Mouse (Mus musculus) midbrain, postnatal 0 days (tissue): ENCODE data around the gene B9d2. TPM values are rescaled to one million over a fixed set of nuclear protein-coding genes. Genes with fewer than 3 reads are reported as not detected.

Source experiments
- ATAC-seq: fragments of 200-750 bp; cut with Nextera tagmentation; 2 replicates; pipeline ENCODE4 v1.8.0; 2017; ENCODE audit warnings: moderate number of reproducible peaks, mild to moderate bottlenecking, moderate TSS enrichment, moderate library complexity; ENCODE audit not compliant: low FRiP score
- DNase-seq: peaks from one replicate; pipeline ENCODE4 v3.0.0-alpha.2; 2015; ENCODE audit warnings: low spot score
- H3K27ac ChIP-seq: fragments of 300-500 bp; sonication (generic); 2 replicates; pipeline ENCODE4 v1.5.1; 2014; ENCODE audit warnings: low read depth, mild to moderate bottlenecking, low read length, mixed read lengths
- H3K27me3 ChIP-seq: fragments of 300-500 bp; sonication (generic); 2 replicates; pipeline ENCODE4 v1.6.1; 2014; ENCODE audit warnings: low read length, control low read depth, mixed read lengths; ENCODE audit not compliant: insufficient read depth
- H3K36me3 ChIP-seq: fragments of 300-500 bp; sonication (generic); 2 replicates; pipeline ENCODE4 v1.6.1; 2014; ENCODE audit warnings: low read length, control low read depth, mixed read lengths; ENCODE audit not compliant: insufficient read depth
- H3K4me1 ChIP-seq: fragments of 300-500 bp; sonication (generic); 2 replicates; pipeline ENCODE4 v1.6.1; 2014; ENCODE audit warnings: mild to moderate bottlenecking, control low read depth, antibody characterized with exemption, low read length, mixed read lengths; ENCODE audit not compliant: insufficient read depth
- H3K4me2 ChIP-seq: fragments of 300-500 bp; sonication (generic); 2 replicates; pipeline ENCODE4 v1.6.1; 2014; ENCODE audit warnings: low read depth, mild to moderate bottlenecking, low read length, mixed read lengths; ENCODE audit not compliant: poor library complexity, severe bottlenecking
- H3K4me3 ChIP-seq: fragments of 300-500 bp; sonication (generic); 2 replicates; pipeline ENCODE4 v1.5.1; 2014; ENCODE audit warnings: low read depth, mild to moderate bottlenecking, low read length, moderate library complexity
- H3K9ac ChIP-seq: fragments of 300-500 bp; sonication (generic); replicated peaks from 2 replicates; pipeline ENCODE4 v1.6.1; 2014; ENCODE audit warnings: mild to moderate bottlenecking, low read length, moderate library complexity, mixed read lengths; ENCODE audit not compliant: poor library complexity, severe bottlenecking
- H3K9me3 ChIP-seq: fragments of 300-500 bp; sonication (generic); 2 replicates; pipeline ENCODE4 v1.6.1; 2016; ENCODE audit warnings: low read length, control low read depth
- CTCF ChIP-seq: IDR thresholded peaks from 2 replicates; pipeline ENCODE4 v1.5.1; 2016; ENCODE audit warnings: antibody characterized with exemption, mild to moderate bottlenecking
- WGBS: fragments of 180-500 bp; shearing (Covaris S2); extraction: QIAGEN DNeasy Blood & Tissue Kit; methylation state at CpG from one replicate; pipeline ENCODE4 v1.1.7; 2014; 5-methylcytosine and 5-hydroxymethylcytosine counted together
- polyA plus RNA-seq: library from polyadenylated mRNA; unstranded; fragments of >200 nt; fragmentation: Nextera tagmentation; extraction: Ambion mirVana; gene quantifications from 2 replicates; pipeline ENCODE4 v1.2.1, GENCODE M21; 2015
- total RNA-seq: library from RNA; depleted of rRNA; stranded (reverse); fragments of >200 nt; gene quantifications from 2 replicates; pipeline ENCODE4 v1.2.3, GENCODE M21; 2014

B9d2 gene
- total and polyA plus RNA-seq, 2 experiments from 2014 or later: 32.1 to 58.2 TPM

- no peak overlapping the region for H3K27ac ChIP-seq
Observed at GRCm38 (mm10) chr7:25688810-25689586, 8.4 kb downstream of the B9d2 start.

GRCm38 (mm10) chr7:25689603-25690021, 9.0 kb downstream of the B9d2 start:
- Histone ChIP-seq H3K27me3 (peaks cover 42% of the 10 kb centered on the region), H3K9ac (peak overlapping the region; percentile 48; the same call in 1 of the 2 replicates), H3K27ac (no peak overlapping the region), H3K36me3 (no peaks in the 10 kb centered on the region), H3K4me2 (peak overlapping the region; percentile 73), H3K9me3 (no peaks in the 10 kb centered on the region), H3K4me3 (peak overlapping the region; percentile 38), H3K4me1 (peaks cover 6% of the 10 kb centered on the region)
- 14% methylated on average over 12 of the region's 12 CpGs for WGBS
- DNase-seq (no peak), ATAC-seq (no peak)
- TF ChIP-seq CTCF: no peak

More at GRCm38 (mm10) chr7:25688810-25689586, 8.4 kb downstream of the B9d2 start:
- WGBS: 2% methylated on average over 48 of the region's 52 CpGs
- Histone ChIP-seq H3K36me3 (no peaks in the 10 kb centered on the region), H3K9me3 (no peaks in the 10 kb centered on the region), H3K4me1 (peaks cover 6% of the 10 kb centered on the region), H3K4me3 (peak overlapping the region; percentile 38), H3K27me3 (peaks cover 42% of the 10 kb centered on the region), H3K4me2 (peak overlapping the region; percentile 73), H3K9ac (peak overlapping the region; percentile 48; the same call in 1 of the 2 replicates)
- no peak for DNase-seq
- peak; percentile 29; the same call in 1 of the 2 replicates for ATAC-seq
- TF ChIP-seq CTCF: no peak

GRCm38 (mm10) chr7:25690051-25690450, 9.5 kb downstream of the B9d2 start:
- Histone ChIP-seq H3K9me3 (no peaks in the 10 kb centered on the region), H3K27me3 (peaks cover 42% of the 10 kb centered on the region), H3K36me3 (no peaks in the 10 kb centered on the region), H3K4me1 (peaks cover 6% of the 10 kb centered on the region), H3K4me2 (no peak overlapping the region), H3K4me3 (no peak overlapping the region), H3K9ac (no peak overlapping the region), H3K27ac (no peak overlapping the region)
- ATAC-seq: no peak
- 39% methylated on average over 5 of the region's 5 CpGs for WGBS
- no peak for TF ChIP-seq CTCF
- DNase-seq: no peak

- DNase-seq: no peak
- Histone ChIP-seq H3K36me3 (no peaks in the 10 kb centered on the region), H3K4me2 (no peak overlapping the region), H3K4me3 (no peak overlapping the region), H3K27ac (peak overlapping the region; percentile 47; the same call in 1 of the 2 replicates), H3K9ac (no peak overlapping the region), H3K27me3 (peaks cover 17% of the 10 kb centered on the region; the same call in 1 of the 2 replicates), H3K4me1 (no peaks in the 10 kb centered on the region; the same call in 1 of the 2 replicates), H3K9me3 (no peaks in the 10 kb centered on the region)
- 35% methylated on average over 8 of the region's 8 CpGs for WGBS
- no peak for TF ChIP-seq CTCF
- peak; percentile 61 for ATAC-seq
Observed at GRCm38 (mm10) chr7:25694104-25694503, 13.5 kb downstream of the B9d2 start.

GRCm38 (mm10) chr7:25699851-25700250, 19.3 kb downstream of the B9d2 start:
- Histone ChIP-seq H3K4me1 (no peaks in the 10 kb centered on the region), H3K9ac (no peak overlapping the region), H3K4me2 (no peak overlapping the region), H3K4me3 (no peak overlapping the region), H3K36me3 (no peaks in the 10 kb centered on the region), H3K9me3 (no peaks in the 10 kb centered on the region), H3K27ac (no peak overlapping the region), H3K27me3 (no peaks in the 10 kb centered on the region)
- WGBS: 54% methylated on average over 13 of the region's 13 CpGs
- DNase-seq (no peak), ATAC-seq (no peak)
- no peak for TF ChIP-seq CTCF

GRCm38 (mm10) chr7:25700732-25701131, 20.2 kb downstream of the B9d2 start:
- H3K27me3 ChIP-seq: no peaks in the 10 kb centered on the region
- no peaks in the 10 kb centered on the region for H3K4me1 ChIP-seq
- WGBS: 78% methylated on average over 12 of the region's 12 CpGs
- H3K4me2 ChIP-seq: no peak overlapping the region
- H3K4me3 ChIP-seq: no peak overlapping the region
- H3K36me3 ChIP-seq: no peaks in the 10 kb centered on the region
- H3K9ac ChIP-seq: no peak overlapping the region
- TF ChIP-seq CTCF: peak; percentile 29; the same call in 1 of the 2 replicates
- ATAC-seq: no peak
- no peak for DNase-seq
- no peak overlapping the region for H3K27ac ChIP-seq
- H3K9me3 ChIP-seq: no peaks in the 10 kb centered on the region
